Mouse (Mus musculus): ENCODE results near the gene Atxn1.

The Atxn1 gene

GRCm38 (mm10) chr13:45637324-45637723, 327.5 kb downstream of the Atxn1 start:
- DNase-seq (ENCODE audit: extremely low read depth, low read depth, low spot score) = no peak

GRCm38 (mm10) chr13:45636435-45636834, 328.4 kb downstream of the Atxn1 start:
- DNase-seq (ENCODE audit: extremely low read depth, low read depth, low spot score) = no peak

GRCm38 (mm10) chr13:45633918-45634317, 330.9 kb downstream of the Atxn1 start:
- DNase-seq (ENCODE audit: extremely low read depth, low read depth, low spot score) = no peak

GRCm38 (mm10) chr13:45632133-45632532, 332.7 kb downstream of the Atxn1 start:
- no peak for DNase-seq (ENCODE audit: extremely low read depth, low read depth, low spot score)

- no peak for DNase-seq (ENCODE audit: extremely low read depth, low read depth, low spot score)
These were observed 334.1 kb downstream of the Atxn1 start for GRCm38 (mm10) chr13:45630518-45631290.

- no peak for DNase-seq (ENCODE audit: extremely low read depth, low read depth, low spot score)
These were observed 335.1 kb downstream of the Atxn1 start for GRCm38 (mm10) chr13:45629750-45630149.

GRCm38 (mm10) chr13:45628341-45628740, 336.5 kb downstream of the Atxn1 start:
- DNase-seq (ENCODE audit: extremely low read depth, low read depth, low spot score) = no peak

- DNase-seq (ENCODE audit: extremely low read depth, low read depth, low spot score) = no peak
These were observed 337.5 kb downstream of the Atxn1 start for GRCm38 (mm10) chr13:45627206-45627751.

GRCm38 (mm10) chr13:45625740-45626139, 339.1 kb downstream of the Atxn1 start:
- DNase-seq (ENCODE audit: extremely low read depth, low read depth, low spot score) = peak; percentile 23

GRCm38 (mm10) chr13:45623846-45624245, 341.0 kb downstream of the Atxn1 start:
- no peak for DNase-seq (ENCODE audit: extremely low read depth, low read depth, low spot score)

- DNase-seq (ENCODE audit: extremely low read depth, low read depth, low spot score) = no peak
These were observed 341.8 kb downstream of the Atxn1 start for GRCm38 (mm10) chr13:45622871-45623546.

GRCm38 (mm10) chr13:45620687-45621086, 344.1 kb downstream of the Atxn1 start:
- DNase-seq (ENCODE audit: extremely low read depth, low read depth, low spot score) = no peak

- DNase-seq (ENCODE audit: extremely low read depth, low read depth, low spot score) = no peak
These were observed 344.5 kb downstream of the Atxn1 start for GRCm38 (mm10) chr13:45620281-45620680.

- no peak for DNase-seq (ENCODE audit: extremely low read depth, low read depth, low spot score)
These were observed 346.8 kb downstream of the Atxn1 start for GRCm38 (mm10) chr13:45617988-45618387.

- DNase-seq (ENCODE audit: extremely low read depth, low read depth, low spot score) = no peak
These were observed 350.0 kb downstream of the Atxn1 start for GRCm38 (mm10) chr13:45614762-45615161.

- DNase-seq (ENCODE audit: extremely low read depth, low read depth, low spot score) = no peak
These were observed 351.5 kb downstream of the Atxn1 start for GRCm38 (mm10) chr13:45613346-45613745.

GRCm38 (mm10) chr13:45611554-45611953, 353.3 kb downstream of the Atxn1 start:
- no peak for DNase-seq (ENCODE audit: extremely low read depth, low read depth, low spot score)

- DNase-seq (ENCODE audit: extremely low read depth, low read depth, low spot score) = no peak
These were observed 355.3 kb downstream of the Atxn1 start for GRCm38 (mm10) chr13:45609461-45609860.

GRCm38 (mm10) chr13:45608593-45608992, 356.2 kb downstream of the Atxn1 start:
- no peak for DNase-seq (ENCODE audit: extremely low read depth, low read depth, low spot score)

- DNase-seq (ENCODE audit: extremely low read depth, low read depth, low spot score) = no peak
These were observed 356.9 kb downstream of the Atxn1 start for GRCm38 (mm10) chr13:45607946-45608345.

- no peak for DNase-seq (ENCODE audit: extremely low read depth, low read depth, low spot score)
These were observed 361.2 kb downstream of the Atxn1 start for GRCm38 (mm10) chr13:45603636-45604035.

GRCm38 (mm10) chr13:45600443-45600842, 364.4 kb downstream of the Atxn1 start:
- DNase-seq (ENCODE audit: extremely low read depth, low read depth, low spot score) = no peak

Measured in fat pad, adult 2 months (tissue).